Mouse (Mus musculus) testis, adult 2 months (tissue): ENCODE data around the gene Dgkd. TPM values are rescaled to one million over a fixed set of nuclear protein-coding genes. Genes with fewer than 3 reads are reported as not detected.

Experiments used
- H3K27ac ChIP-seq: fragments of 200-500 bp; 2 replicates; pipeline ENCODE4 v1.5.1; 2012; ENCODE audit warnings: low read depth, low read length; ENCODE audit not compliant: control insufficient read depth, insufficient read depth
- H3K27me3 ChIP-seq: fragments of 200-500 bp; 2 replicates; pipeline ENCODE4 v1.6.1; 2012; ENCODE audit warnings: mild to moderate bottlenecking, low read length, moderate library complexity; ENCODE audit not compliant: control insufficient read depth, insufficient read depth
- H3K36me3 ChIP-seq: fragments of 200-500 bp; 2 replicates; pipeline ENCODE4 v1.6.1; 2012; ENCODE audit warnings: mild to moderate bottlenecking, low read length; ENCODE audit not compliant: control insufficient read depth, insufficient read depth
- H3K4me1 ChIP-seq: fragments of 200-500 bp; 2 replicates; pipeline ENCODE4 v1.6.1; 2012; ENCODE audit warnings: low read length; ENCODE audit not compliant: control insufficient read depth, insufficient read depth
- H3K4me3 ChIP-seq: fragments of 200-500 bp; 2 replicates; pipeline ENCODE4 v1.5.1; 2012; ENCODE audit warnings: low read depth, mild to moderate bottlenecking, low read length, moderate library complexity, mixed read lengths; ENCODE audit not compliant: control insufficient read depth
- CTCF ChIP-seq: fragments of 200-500 bp; IDR thresholded peaks from 2 replicates; pipeline ENCODE4 v1.5.1; 2012; ENCODE audit warnings: low read depth, mild to moderate bottlenecking, inconsistent platforms, low read length, moderate library complexity; ENCODE audit not compliant: control insufficient read depth, insufficient read depth, insufficient replicate concordance
- POLR2A ChIP-seq: fragments of 200-500 bp; IDR thresholded peaks from 2 replicates; pipeline ENCODE4 v1.6.1; 2012; ENCODE audit warnings: low read depth, mild to moderate bottlenecking, inconsistent platforms, low read length, moderate library complexity; ENCODE audit not compliant: control insufficient read depth
- polyA plus RNA-seq: library from polyadenylated mRNA; depleted of rRNA; stranded (reverse); fragments of >200 nt; gene quantifications from 2 replicates; pipeline ENCODE4 v1.2.3, GENCODE M21; 2012

Gene Dgkd
- polyA plus RNA-seq, 1 experiment: 69.6 TPM

DNA sequence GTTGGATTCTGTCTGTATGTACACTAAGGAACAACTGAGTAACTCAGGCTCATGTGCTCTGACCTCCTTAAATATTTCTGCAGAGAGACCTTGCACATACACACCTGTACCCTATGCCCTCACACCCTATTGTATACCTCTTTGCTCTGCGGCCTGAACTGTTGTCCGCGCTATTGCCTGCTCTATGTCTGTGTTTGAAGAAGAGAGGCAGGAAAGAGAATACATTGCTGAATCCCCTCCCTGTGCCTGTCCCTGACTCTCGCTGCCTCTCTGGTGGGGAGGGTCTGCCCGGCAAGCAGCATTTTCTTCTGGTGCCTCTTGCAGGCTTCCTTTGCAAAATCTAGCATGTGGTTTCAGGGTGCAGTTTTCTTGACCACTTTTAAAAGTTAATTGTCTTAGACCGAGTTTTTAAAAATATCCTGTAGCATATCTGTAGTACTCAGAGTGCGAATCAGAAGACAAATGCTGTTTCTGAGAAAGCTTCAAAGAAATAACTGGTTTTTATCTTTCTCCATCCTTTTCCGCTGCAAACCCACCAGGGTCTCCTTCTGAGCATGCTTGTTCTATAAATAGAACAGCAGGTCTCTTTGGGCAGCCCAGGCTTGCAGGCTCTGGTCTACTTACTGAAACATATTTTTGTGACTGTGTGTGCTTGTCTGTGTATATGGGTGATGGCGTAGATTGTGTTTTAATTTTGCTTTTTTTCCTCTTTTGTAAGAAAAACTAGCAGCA is 24.6 kb downstream of the Dgkd start:
- Histone ChIP-seq H3K4me3 (no peak overlapping the region), H3K4me1 (no peaks in the 10 kb centered on the region; the same call in 1 of the 2 replicates), H3K36me3 (no peaks in the 10 kb centered on the region), H3K27me3 (no peaks in the 10 kb centered on the region), H3K27ac (no peak overlapping the region)
- TF ChIP-seq POLR2A: no peak
- TF ChIP-seq CTCF: no peak

DNA sequence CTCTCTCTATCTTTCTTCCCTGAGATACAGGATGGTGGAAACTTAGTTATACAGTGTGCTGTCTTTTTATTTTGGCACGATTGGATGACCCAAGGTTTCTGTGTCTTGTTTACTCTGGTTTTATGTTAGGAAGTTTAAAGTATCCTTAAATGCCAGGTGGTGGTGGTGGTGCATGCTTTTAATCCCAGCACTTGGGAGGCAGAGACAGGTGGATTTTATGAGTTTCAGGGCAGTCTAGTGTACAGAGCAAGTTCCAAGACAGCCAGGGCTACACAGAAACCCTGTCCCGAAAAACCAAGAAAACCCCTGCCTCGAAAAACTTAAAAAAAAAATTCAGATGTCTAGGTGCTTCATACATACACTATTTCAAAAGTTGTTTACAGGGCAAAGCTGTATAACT is 25.9 kb downstream of the Dgkd start:
- no peak for TF ChIP-seq CTCF

DNA sequence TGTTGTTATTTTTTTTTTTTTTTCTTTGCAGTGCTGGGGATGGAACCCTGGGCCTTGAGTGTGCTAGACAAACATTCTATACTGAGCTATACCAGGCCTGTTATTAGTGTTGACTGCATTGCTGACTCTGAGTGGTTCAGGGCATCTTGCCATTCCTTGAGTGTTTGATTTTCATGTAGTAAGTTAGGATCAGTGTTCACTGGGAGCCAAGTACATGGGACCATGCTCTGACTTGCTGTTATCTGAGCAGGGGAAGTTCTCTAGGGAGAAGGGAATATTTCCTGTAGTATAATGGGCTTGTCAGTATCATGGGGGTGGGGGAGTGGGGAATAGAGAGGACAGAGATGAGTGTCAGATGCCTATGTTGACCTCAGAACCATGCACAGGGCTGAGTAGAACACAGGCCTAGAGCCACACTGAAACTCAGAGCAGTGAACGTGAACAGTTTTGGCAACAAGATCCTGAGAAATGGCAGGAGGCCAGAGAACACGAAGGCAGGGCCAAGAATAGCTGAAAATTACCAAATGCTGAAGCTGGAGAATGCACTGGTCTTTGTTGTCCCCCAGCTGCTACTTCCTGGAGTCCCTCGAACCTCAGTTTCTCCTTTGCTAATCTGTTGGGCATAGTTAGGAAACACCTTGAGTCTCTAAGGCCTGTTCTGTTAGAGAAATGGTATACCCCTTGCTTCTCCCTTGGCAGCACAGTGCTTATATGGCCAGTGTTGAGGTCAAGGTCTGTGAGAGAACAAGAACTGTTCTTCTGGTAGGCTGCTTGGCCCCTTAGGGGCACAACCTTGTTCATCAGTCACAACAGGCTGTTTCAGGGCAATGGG is 26.6 kb downstream of the Dgkd start:
- Histone ChIP-seq H3K4me3 (no peak overlapping the region), H3K27ac (peak overlapping the region; percentile 41), H3K36me3 (no peaks in the 10 kb centered on the region), H3K27me3 (no peaks in the 10 kb centered on the region), H3K4me1 (no peaks in the 10 kb centered on the region; the same call in 1 of the 2 replicates)
- TF ChIP-seq POLR2A: no peak
- no peak for TF ChIP-seq CTCF

More for the DNA sequence above, 25.9 kb downstream of the Dgkd start:
- no peaks in the 10 kb centered on the region for H3K27me3 ChIP-seq
- no peak overlapping the region for H3K4me3 ChIP-seq
- H3K27ac ChIP-seq: no peak overlapping the region
- no peaks in the 10 kb centered on the region for H3K36me3 ChIP-seq
- H3K4me1 ChIP-seq: no peaks in the 10 kb centered on the region; the same call in 1 of the 2 replicates

- no peaks in the 10 kb centered on the region for H3K27me3 ChIP-seq
- H3K4me1 ChIP-seq: no peaks in the 10 kb centered on the region; the same call in 1 of the 2 replicates
- peak overlapping the region; percentile 41 for H3K27ac ChIP-seq
- TF ChIP-seq POLR2A (no peak), CTCF (no peak)
- H3K36me3 ChIP-seq: no peaks in the 10 kb centered on the region
- no peak overlapping the region for H3K4me3 ChIP-seq
Measured at GRCm38 (mm10) chr1:87880326-87880627, 27.2 kb downstream of the Dgkd start.

- TF ChIP-seq POLR2A (no peak), CTCF (no peak)
- Histone ChIP-seq H3K4me1 (no peaks in the 10 kb centered on the region; the same call in 1 of the 2 replicates), H3K36me3 (no peaks in the 10 kb centered on the region), H3K27ac (no peak overlapping the region), H3K4me3 (no peak overlapping the region), H3K27me3 (no peaks in the 10 kb centered on the region)
Measured at GRCm38 (mm10) chr1:87880856-87881255, 27.8 kb downstream of the Dgkd start.

DNA sequence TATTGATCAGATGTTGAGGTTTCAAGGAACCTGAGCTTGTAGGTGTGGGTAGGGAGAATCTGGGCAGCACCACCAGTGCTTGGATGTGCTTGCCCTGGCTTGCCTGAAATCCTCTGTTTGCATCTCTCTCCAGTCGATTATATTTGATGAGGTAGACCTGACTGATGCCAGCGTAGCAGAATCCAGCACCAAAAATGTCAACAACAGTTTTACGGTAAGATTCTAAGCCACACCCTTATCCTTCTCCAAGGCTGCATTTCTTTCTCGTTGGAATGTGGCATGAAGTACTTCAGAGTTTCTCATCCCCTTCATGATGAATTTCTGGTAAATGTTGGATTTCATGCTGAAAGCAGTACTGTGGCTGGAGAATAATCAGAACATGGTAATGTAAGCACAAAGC is 28.6 kb downstream of the Dgkd start:
- no peaks in the 10 kb centered on the region; the same call in 1 of the 2 replicates for H3K4me1 ChIP-seq
- H3K4me3 ChIP-seq: no peak overlapping the region
- H3K27me3 ChIP-seq: no peaks in the 10 kb centered on the region
- TF ChIP-seq CTCF: no peak
- no peak for TF ChIP-seq POLR2A
- no peaks in the 10 kb centered on the region for H3K36me3 ChIP-seq
- no peak overlapping the region for H3K27ac ChIP-seq

DNA sequence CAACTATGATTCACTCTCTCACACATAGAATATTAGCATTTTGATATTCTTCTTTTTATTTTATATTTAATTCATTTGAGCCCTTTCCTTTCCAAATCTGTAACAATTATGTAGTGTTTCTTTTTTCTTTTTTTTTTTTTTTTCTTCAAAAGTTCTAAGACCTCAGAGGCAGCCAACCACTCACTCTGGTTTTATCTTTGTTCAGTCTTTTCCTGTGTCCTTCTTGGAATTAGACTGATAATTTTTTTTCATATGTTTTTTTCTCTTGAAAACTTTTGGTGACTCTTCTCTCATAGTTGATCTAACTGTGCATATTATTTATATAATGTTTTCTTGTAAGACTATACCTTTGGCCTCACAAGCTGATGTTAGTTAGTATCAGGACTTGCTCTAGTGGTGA is 29.5 kb downstream of the Dgkd start:
- no peak for TF ChIP-seq CTCF
- no peak for TF ChIP-seq POLR2A
- no peaks in the 10 kb centered on the region for H3K36me3 ChIP-seq
- no peak overlapping the region for H3K27ac ChIP-seq
- no peak overlapping the region for H3K4me3 ChIP-seq
- no peaks in the 10 kb centered on the region for H3K27me3 ChIP-seq
- H3K4me1 ChIP-seq: no peaks in the 10 kb centered on the region; the same call in 1 of the 2 replicates

- Histone ChIP-seq H3K27ac (peak overlapping the region; percentile 55; the same call in 1 of the 2 replicates), H3K4me1 (no peaks in the 10 kb centered on the region), H3K27me3 (no peaks in the 10 kb centered on the region), H3K36me3 (no peaks in the 10 kb centered on the region), H3K4me3 (no peak overlapping the region)
- no peak for TF ChIP-seq CTCF
- TF ChIP-seq POLR2A: no peak
Measured at GRCm38 (mm10) chr1:87890960-87891359, 37.9 kb downstream of the Dgkd start.
